In genomic region chr13:16011372-16012242, GRCm38 (mm10) we compare ENCODE assay signal across 8 mouse cellular contexts. TPM values are rescaled to one million over a fixed set of nuclear protein-coding genes. Genes with fewer than 3 reads are reported as not detected.
DNase-seq lines count a peak whose midpoint lies in the region; ATAC-seq and TF ChIP-seq lines count a peak whose summit lies in the region.

Inhba (plus strand) TSS chr13:16011851.

- H3K9me3 ChIP-seq in hindbrain, embryonic 12.5 days (replicated peaks), result no peaks in the 10 kb centered on the region
- no peaks in the 10 kb centered on the region for H3K9me3 ChIP-seq in megakaryocyte, embryonic 14.5 days

- 7% methylated on average over 31 of the region's 31 CpGs for WGBS in cerebellum, adult 2 months
- 6% methylated on average over 31 of the region's 31 CpGs for WGBS in hindbrain, embryonic 12.5 days

- no peaks in the 10 kb centered on the region for H3K36me3 ChIP-seq in hindbrain, embryonic 12.5 days
- H3K36me3 ChIP-seq in megakaryocyte, embryonic 14.5 days (replicated peaks; ENCODE audit: low read length), result no peaks in the 10 kb centered on the region

- peak; percentile 42 to 83 for DNase-seq in adrenal gland, adult (ENCODE audit: inconsistent age in 2 of 2, low spot score in 1 of 2)
- DNase-seq in adrenal gland, postnatal 4 days (ENCODE audit: low spot score in 2 of 2), result no peak
- peak; percentile 57 to 65 for DNase-seq in cerebellum, adult 2 months
- DNase-seq in forelimb bud, embryonic 11.5 days (ENCODE audit: low read depth, low spot score), result peak; percentile 38
- peak; percentile 50 to 52 for DNase-seq in left cerebral cortex, postnatal 14 days (ENCODE audit: low spot score in 2 of 2)
- DNase-seq in right cerebral cortex, postnatal 14 days, result peak; percentile 46

- peak within 1 kb of the TSS; percentile 51 for H3K4me3 ChIP-seq in cerebellum, adult 2 months (replicated peaks; ENCODE audit: insufficient read depth, low read depth, low read length)
- peak within 1 kb of the TSS; percentile 43 for H3K4me3 ChIP-seq in hindbrain, embryonic 12.5 days
- peak within 1 kb of the TSS; percentile 93 for H3K4me3 ChIP-seq in megakaryocyte, embryonic 14.5 days (replicated peaks)

- ATAC-seq in hindbrain, embryonic 12.5 days (ENCODE audit: low FRiP score), result peak; percentile 78

- no peaks in the 10 kb centered on the region for H3K27me3 ChIP-seq in cerebellum, adult 2 months (ENCODE audit: control insufficient read depth, insufficient read depth, low read length)
- H3K27me3 ChIP-seq in hindbrain, embryonic 12.5 days, result peaks cover 12% of the 10 kb centered on the region
- H3K27me3 ChIP-seq in megakaryocyte, embryonic 14.5 days (replicated peaks), result peaks cover 46% of the 10 kb centered on the region

- no peak within 1 kb of the TSS; the same call in 1 of the 2 replicates for H3K27ac ChIP-seq in cerebellum, adult 2 months (ENCODE audit: insufficient read depth, low read length)
- no peak within 1 kb of the TSS for H3K27ac ChIP-seq in hindbrain, embryonic 12.5 days

- peak within 1 kb of the TSS; percentile 80 for H3K4me2 ChIP-seq in hindbrain, embryonic 12.5 days (replicated peaks)

- H3K4me1 ChIP-seq in cerebellum, adult 2 months (ENCODE audit: control insufficient read depth, insufficient read depth, low read length), result peaks cover 5% of the 10 kb centered on the region; the same call in 1 of the 2 replicates
- peaks cover 8% of the 10 kb centered on the region; the same call in 1 of the 2 replicates for H3K4me1 ChIP-seq in hindbrain, embryonic 12.5 days
- peaks cover 11% of the 10 kb centered on the region for H3K4me1 ChIP-seq in megakaryocyte, embryonic 14.5 days

- TF ChIP-seq POLR2A in cerebellum, adult 2 months (IDR thresholded peaks at IDR 0.05; ENCODE audit: borderline replicate concordance, insufficient read depth, low read length), result no peak

- intact Hi-C loops in left cerebral cortex, postnatal 14 days (cut with DNase I), result loop anchor here (10.0 kb wide), 3 partner anchors 343 to 953 kb away; no protein-coding TSS in a partner anchor

- H3K9ac ChIP-seq in hindbrain, embryonic 12.5 days, result peak within 1 kb of the TSS; percentile 74

- no peak for TF ChIP-seq CTCF in cerebellum, adult 2 months (IDR thresholded peaks at IDR 0.05; ENCODE audit: borderline replicate concordance, insufficient read depth, low read depth, low read length)

RNA-seq across cellular contexts. Expression of gene Inhba, which starts in this region (rescaled TPM):
- total RNA-seq in adrenal gland, postnatal 4 days (2021), result 1 to 10 TPM; 3.8 to 6.7 TPM
- 1.8 TPM in 2 replicates for polyA plus RNA-seq in cerebellum, adult 2 months (2012; rRNA removed)
- polyA plus RNA-seq in hindbrain, embryonic 12.5 days (2016; fragmentation: Nextera tagmentation; extraction: Ambion mirVana), result 3.5 and 5.0 TPM in 2 replicates
- total RNA-seq in left cerebral cortex, postnatal 14 days (2021), result 10 to 100 TPM in 1 of 2 experiments, 1 to 10 TPM in 1; 8.2 to 12.1 TPM
- polyA plus RNA-seq in megakaryocyte, embryonic 14.5 days (2012; ENCODE audit: insufficient read depth, low replicate concordance), result 0.03 and 1.1 TPM in 2 replicates

Comparison
In these comparisons a context has a peak if more than half of its experiments do, and no peak if none do; other contexts are left out.
1. DNase-seq: peak in adrenal gland, adult (2 of 2), cerebellum, adult 2 months (2 of 2), forelimb bud, embryonic 11.5 days (single experiment), left cerebral cortex, postnatal 14 days (2 of 2) and right cerebral cortex, postnatal 14 days (single experiment); none in adrenal gland, postnatal 4 days (0 of 2).
2. H3K4me3 ChIP-seq: peak in every context shown above with its lines; median percentile 93 in megakaryocyte, embryonic 14.5 days; 51 in cerebellum, adult 2 months; 43 in hindbrain, embryonic 12.5 days.